ENCODE assay signal across 20 mouse cellular contexts in genomic region chr10:85445891-85446290, GRCm38 (mm10). TPM values are rescaled to one million over a fixed set of nuclear protein-coding genes. Genes with fewer than 3 reads are reported as not detected.
DNase-seq lines count a peak whose midpoint lies in the region; TF ChIP-seq lines count a peak whose summit lies in the region.
"Had no signal": no experiment of that assay in that cellular context is flagged by ENCODE, and none has a peak within 500 bp of the region (broad histone marks: within the 10 kb centered on the region; RNA-seq: fewer than 3 reads in every experiment).

No protein-coding gene starts in this region.

- no peaks in the 10 kb centered on the region for H3K4me1 ChIP-seq in kidney, adult 2 months (ENCODE audit: control insufficient read depth, insufficient read depth, low read length)
- H3K4me1 ChIP-seq: embryonic facial prominence, embryonic 12.5 days; embryonic facial prominence, embryonic 15.5 days; hindbrain, embryonic 12.5 days had no signal

- TF ChIP-seq CTCF in kidney, adult 2 months (conservative IDR thresholded peaks at IDR 0.05; ENCODE audit: insufficient read depth, insufficient read length, low read depth, low read length) = no peak

- H3K4me3 ChIP-seq in kidney, adult 2 months (ENCODE audit: insufficient read depth, low read depth, low read length) = no peak overlapping the region
- H3K4me3 ChIP-seq: embryonic facial prominence, embryonic 12.5 days; embryonic facial prominence, embryonic 15.5 days; gastrocnemius, adult 2 months; hindbrain, embryonic 12.5 days; hindbrain, embryonic 15.5 days had no signal

- H3K36me3 ChIP-seq in kidney, adult 2 months (ENCODE audit: control insufficient read depth, insufficient read depth, low read length) = no peaks in the 10 kb centered on the region
- H3K36me3 ChIP-seq: embryonic facial prominence, embryonic 12.5 days; embryonic facial prominence, embryonic 15.5 days; hindbrain, embryonic 12.5 days; hindbrain, embryonic 15.5 days had no signal

- no peaks in the 10 kb centered on the region for H3K27me3 ChIP-seq in kidney, adult 2 months (replicated peaks; ENCODE audit: control insufficient read depth, insufficient read depth, low read length)
- H3K27me3 ChIP-seq: embryonic facial prominence, embryonic 12.5 days; embryonic facial prominence, embryonic 15.5 days; hindbrain, embryonic 15.5 days had no signal

- peak; percentile 50 for DNase-seq in adrenal gland, adult 2 months
- no peak for DNase-seq in adrenal gland, postnatal 10 days
- DNase-seq in 3134 (ENCODE audit: extremely low read depth, insufficient read length, low spot score) (peak; percentile 49), NIH3T3 (ENCODE audit: low read depth) (peak; percentile 22)
- DNase-seq in kidney, adult 2 months = no peak
- DNase-seq in kidney, postnatal 25 days = no peak
- DNase-seq: cerebellum, adult 11 months; cerebellum, adult 2 months; cerebellum, adult 9-11 months; cerebellum, postnatal 25 days; forebrain, postnatal 0 days; gastrocnemius, adult 2 months; gastrocnemius, postnatal 14 days; heart, adult 11 months; kidney, adult 8-10 months had no signal

- H3K27ac ChIP-seq in kidney, adult 2 months (ENCODE audit: insufficient read depth, low read depth, low read length) = no peak overlapping the region
- H3K27ac ChIP-seq: embryonic facial prominence, embryonic 12.5 days; embryonic facial prominence, embryonic 15.5 days; gastrocnemius, adult 2 months; hindbrain, embryonic 12.5 days; hindbrain, embryonic 15.5 days had no signal

- no peak for TF ChIP-seq POLR2A in kidney, adult 2 months (IDR thresholded peaks at IDR 0.05; ENCODE audit: low read depth, low read length)

- WGBS in kidney, adult 2 months = 96% methylated on average over 3 of the region's 3 CpGs

RNA-seq across cellular contexts. Expression of gene Btbd11, which starts 59.3 kb away (rescaled TPM):
- total RNA-seq in adrenal gland, adult 2 months (2021) = 1 to 10 TPM; 5.7 to 10.0 TPM
- 12.7 and 14.6 TPM in 2 replicates for polyA plus RNA-seq in adrenal gland, adult 2 months (2012; rRNA removed)
- 1 to 10 TPM; 3.3 to 4.0 TPM for total RNA-seq in adrenal gland, postnatal 10 days (2021)
- polyA plus RNA-seq in kidney, adult 2 months (2012; rRNA removed) = 3.9 and 4.1 TPM in 2 replicates
- total RNA-seq: MEL had no signal

Comparison
In these comparisons a context has a peak if more than half of its experiments do, and no peak if none do; other contexts are left out.
1. DNase-seq: peak in adrenal gland, adult 2 months (single experiment), 3134 (single experiment) and NIH3T3 (single experiment); none in adrenal gland, postnatal 10 days (single experiment), kidney, adult 2 months (single experiment) and kidney, postnatal 25 days (0 of 2).